Mouse (Mus musculus): ENCODE data around the gene Camk2d.

Gene Camk2d

DNA sequence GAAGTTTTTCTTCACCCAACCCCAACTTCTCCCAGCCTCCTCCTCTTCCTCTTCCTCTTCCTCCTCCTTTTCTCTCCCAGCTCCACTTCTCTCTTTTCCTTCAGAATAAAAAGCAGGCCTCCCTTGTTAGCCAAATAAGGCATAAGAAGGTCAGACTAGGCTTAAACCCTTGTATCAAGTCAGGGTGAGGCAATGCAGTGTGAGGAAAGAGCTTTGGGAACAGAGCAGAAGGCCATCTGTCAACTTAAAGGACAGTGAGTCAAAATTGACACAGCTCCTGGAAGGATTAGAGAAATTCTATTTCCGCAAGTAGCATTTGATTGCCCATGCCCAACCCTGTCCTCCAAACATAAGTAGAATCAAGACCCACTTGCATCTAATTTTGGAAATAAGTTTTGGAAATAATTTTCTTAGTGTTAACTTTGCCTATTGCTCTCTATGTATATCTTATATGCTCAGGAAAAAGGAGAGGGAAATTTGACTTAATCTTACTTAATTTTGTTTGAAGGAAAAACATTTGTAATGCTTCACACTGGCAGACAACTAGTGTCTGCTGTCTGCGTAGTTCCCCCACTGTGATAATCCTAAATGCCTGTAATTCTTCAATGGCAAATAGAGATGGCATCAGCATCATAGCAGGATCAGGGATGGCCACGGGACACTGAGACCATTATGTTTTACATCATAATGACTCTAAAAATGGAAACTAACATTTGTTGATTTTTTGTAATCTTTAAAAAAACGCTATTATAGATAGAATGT, 16.8 kb downstream of the Camk2d start:
- DNase-seq, result no peak

- no peak for DNase-seq
Observed at GRCm38 (mm10) chr3:126613510-126614128, 17.5 kb downstream of the Camk2d start.

- no peak for DNase-seq
Observed at GRCm38 (mm10) chr3:126615306-126615705, 19.2 kb downstream of the Camk2d start.

- DNase-seq, result no peak
Observed at GRCm38 (mm10) chr3:126620152-126620551, 24.1 kb downstream of the Camk2d start.

DNA sequence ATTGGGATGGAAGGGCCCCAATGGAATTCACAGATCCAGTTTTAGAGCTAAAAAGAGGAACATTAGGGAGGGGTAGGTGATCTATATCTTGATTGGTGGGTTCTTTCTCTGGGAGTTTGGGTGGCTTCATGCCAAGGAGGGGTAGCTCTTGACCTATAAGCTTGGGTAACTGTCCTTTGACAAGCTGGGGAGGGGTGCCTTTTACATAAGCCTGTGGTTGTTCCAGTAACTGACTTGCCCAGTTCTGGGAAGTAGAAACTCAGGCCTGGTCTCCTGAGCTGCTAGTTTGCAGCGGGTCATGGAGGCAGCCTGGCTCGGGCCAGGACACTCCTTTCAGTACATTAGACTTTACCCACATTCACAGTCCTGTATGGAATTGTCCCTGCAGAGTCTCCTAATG, 26.4 kb downstream of the Camk2d start:
- DNase-seq, result no peak

GRCm38 (mm10) chr3:126624994-126625763, 29.1 kb downstream of the Camk2d start:
- no peak for DNase-seq

- no peak for DNase-seq
Observed at GRCm38 (mm10) chr3:126625764-126626040, 29.6 kb downstream of the Camk2d start.

DNA sequence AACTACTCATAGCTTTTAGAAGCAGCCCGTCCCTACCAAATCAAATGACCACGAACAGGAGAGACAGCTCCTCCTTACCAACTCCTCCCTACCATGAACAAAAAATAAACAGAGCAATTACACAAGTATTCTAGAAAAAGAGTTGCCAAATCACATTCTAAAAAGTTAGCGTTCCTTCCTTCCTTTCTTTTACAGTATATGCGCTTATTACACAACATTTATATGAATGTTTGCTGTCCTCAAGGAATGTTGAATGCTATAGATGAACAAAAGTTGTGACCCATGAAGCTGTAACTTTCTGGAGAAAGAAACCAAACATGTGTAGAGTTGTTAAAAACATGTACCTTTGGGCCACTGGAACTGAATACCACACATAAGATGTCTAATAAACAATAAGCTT, 31.9 kb downstream of the Camk2d start:
- DNase-seq, result no peak

GRCm38 (mm10) chr3:126628380-126628779, 32.3 kb downstream of the Camk2d start:
- DNase-seq, result no peak

- no peak for DNase-seq
Observed at GRCm38 (mm10) chr3:126629040-126629439, 32.9 kb downstream of the Camk2d start.

GRCm38 (mm10) chr3:126630111-126630869, 34.2 kb downstream of the Camk2d start:
- DNase-seq, result peak in 1 of 2 experiments; percentile 48

GRCm38 (mm10) chr3:126631583-126631982, 35.5 kb downstream of the Camk2d start:
- no peak for DNase-seq

GRCm38 (mm10) chr3:126632580-126632979, 36.5 kb downstream of the Camk2d start:
- no peak for DNase-seq

- no peak for DNase-seq
Observed at GRCm38 (mm10) chr3:126634171-126634570, 38.1 kb downstream of the Camk2d start.

- DNase-seq, result no peak
Observed at GRCm38 (mm10) chr3:126638259-126638658, 42.2 kb downstream of the Camk2d start.

DNA sequence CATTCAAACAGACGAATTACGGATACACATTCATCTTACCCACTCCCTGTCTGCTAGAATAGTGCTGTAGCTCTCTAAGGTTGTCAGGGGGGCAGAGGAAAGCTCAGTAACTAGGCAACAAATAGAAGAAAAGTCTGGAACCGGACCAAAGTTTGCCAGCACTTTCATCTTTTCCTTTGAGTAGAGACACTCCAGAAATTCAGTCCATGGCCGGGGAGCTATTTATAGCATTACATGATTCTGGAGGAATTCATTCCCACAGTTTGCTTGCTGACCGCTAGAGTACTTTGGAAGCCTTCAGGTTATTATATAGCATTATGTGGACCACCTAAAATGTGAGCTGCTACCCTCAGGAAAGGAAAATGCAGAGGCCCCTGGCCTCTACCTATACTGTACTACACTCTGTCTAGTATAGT, 43.0 kb downstream of the Camk2d start:
- no peak for DNase-seq

GRCm38 (mm10) chr3:126640443-126641251, 44.5 kb downstream of the Camk2d start:
- no peak for DNase-seq

DNA sequence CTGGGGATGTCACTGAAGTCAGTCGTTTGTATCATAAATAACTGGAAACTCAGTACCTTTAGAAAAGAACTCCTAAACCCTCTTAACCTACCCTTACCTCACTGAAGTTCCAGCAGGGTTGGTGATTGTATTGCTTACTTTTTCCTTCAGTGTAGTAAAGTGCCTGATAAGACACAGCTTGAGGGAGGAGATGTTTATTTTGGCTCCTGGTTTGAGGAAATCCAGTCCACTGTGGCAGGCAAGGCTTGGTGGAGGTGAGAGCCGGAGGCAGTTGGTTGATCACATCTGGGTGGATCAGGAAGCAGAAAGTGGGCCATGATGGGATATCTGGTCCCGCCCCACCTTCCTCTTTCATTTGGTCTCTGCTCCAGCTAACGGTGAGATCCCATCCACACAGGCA, 45.3 kb downstream of the Camk2d start:
- DNase-seq, result no peak

GRCm38 (mm10) chr3:126643071-126644010, 47.2 kb downstream of the Camk2d start:
- DNase-seq, result no peak

DNA sequence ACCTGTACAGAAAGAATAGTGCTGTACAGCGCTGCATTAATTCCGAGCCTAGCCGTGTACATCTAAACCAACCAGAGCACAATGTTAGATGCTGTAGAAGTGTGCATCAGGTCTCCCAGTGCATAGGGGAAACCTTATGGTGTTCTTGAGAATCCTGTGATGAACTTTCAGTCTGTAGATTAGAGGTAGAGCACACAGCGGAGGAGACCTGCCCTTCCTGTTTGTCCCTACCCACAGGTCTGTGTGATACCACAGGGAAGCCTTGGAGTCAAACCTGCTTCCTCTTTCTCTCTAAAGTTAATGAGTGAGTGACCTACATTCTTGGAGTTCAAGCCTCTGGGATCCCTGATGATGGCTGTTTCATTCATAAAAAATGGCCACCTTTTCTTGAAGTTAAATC, 54.2 kb downstream of the Camk2d start:
- no peak for DNase-seq

DNA sequence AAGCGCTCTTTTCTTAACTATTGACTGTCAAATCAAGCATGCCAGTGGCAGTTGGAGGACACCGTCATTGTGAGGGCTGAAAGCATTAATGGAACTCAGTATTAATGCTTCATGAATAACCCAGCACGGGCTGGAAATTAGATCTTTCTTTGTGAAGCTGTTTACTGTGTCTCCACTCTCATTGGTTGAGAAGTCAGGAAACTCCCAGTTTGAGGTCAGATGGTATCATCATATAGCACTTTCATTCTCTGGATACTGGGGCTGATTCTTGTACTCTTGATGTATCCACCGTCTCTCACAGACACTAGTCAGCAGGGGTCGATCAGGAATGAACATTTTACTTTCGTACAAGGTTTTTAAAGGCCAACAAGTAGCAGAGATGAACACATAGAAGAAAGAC, 54.6 kb downstream of the Camk2d start:
- DNase-seq, result no peak

Data from lung, postnatal 4 days (tissue).